Mouse (Mus musculus) embryonic facial prominence, embryonic 14.5 days (tissue): Measurements from ENCODE around the gene Slbp. TPM values are rescaled to one million over a fixed set of nuclear protein-coding genes. Genes with fewer than 3 reads are reported as not detected.

Experiments used
- polyA plus RNA-seq: library from polyadenylated mRNA; unstranded; fragments of >200 nt; fragmentation: Nextera tagmentation; extraction: Ambion mirVana; gene quantifications from 2 replicates; pipeline ENCODE4 v1.2.1, GENCODE M21; 2014

The Slbp gene
- polyA plus RNA-seq, 1 experiment from 2014 or later: 188 TPM

Other genes with a start within 250 kb of the Slbp start
- gene Nkx1-1, start 218.6 kb downstream of the Slbp start, polyA plus RNA-seq: not detected in 2 replicates
- gene Fam53a, start 22.9 kb downstream of the Slbp start, polyA plus RNA-seq: 56.9 and 62.1 TPM in 2 replicates
- gene Gm9903, start 22.6 kb downstream of the Slbp start, polyA plus RNA-seq: 0.54 and 0.60 TPM in 2 replicates
- gene Tacc3, start 5.6 kb upstream of the Slbp start, polyA plus RNA-seq: 127 and 153 TPM in 2 replicates
- gene Tmem129, start 5.8 kb upstream of the Slbp start, polyA plus RNA-seq: 47.6 and 47.7 TPM in 2 replicates
- 23.1 and 26.0 TPM in 2 replicates for gene Fgfr3, start 69.1 kb upstream of the Slbp start, polyA plus RNA-seq
- 39.3 and 39.5 TPM in 2 replicates for gene Letm1, start 130.2 kb upstream of the Slbp start, polyA plus RNA-seq
- 40.4 and 45.7 TPM in 2 replicates for gene Nsd2, start 168.2 kb upstream of the Slbp start, polyA plus RNA-seq